Mouse (Mus musculus) cerebellum, postnatal 25 days (tissue): ENCODE measurements at regions not wholly inside any gene's neighbourhood (a gene's known extent, or its start where the extent isn't known, plus 50 kb on each side); places are given as distances from the start of the nearest gene placed in this dataset.

Source experiments
- DNase-seq, 2 experiments: peaks; one replicate each; pipeline ENCODE4 v3.0.0; 2021; ENCODE audit warnings: mixed read lengths in 2 of 2

- peak in 1 of 2 experiments; percentile 43 for DNase-seq
These were observed 136.5 kb upstream of the Dap start for GRCm38 (mm10) chr15:31087607-31088006.

- DNase-seq = peak; percentile 81 to 89
These were observed 132.1 kb upstream of the Dap start for GRCm38 (mm10) chr15:31091916-31092570.

GRCm38 (mm10) chr15:31096206-31096605 is 127.9 kb upstream of the Dap start:
- no peak for DNase-seq

- no peak for DNase-seq
These were observed 126.8 kb upstream of the Dap start for GRCm38 (mm10) chr15:31097301-31097700.

GRCm38 (mm10) chr15:31104743-31105142 is 119.4 kb upstream of the Dap start:
- no peak for DNase-seq

- DNase-seq = peak in 1 of 2 experiments; percentile 21
These were observed 117.2 kb upstream of the Dap start for GRCm38 (mm10) chr15:31106907-31107306.

GRCm38 (mm10) chr15:31113216-31113615 is 110.9 kb upstream of the Dap start:
- no peak for DNase-seq

GRCm38 (mm10) chr15:31117338-31117737 is 106.8 kb upstream of the Dap start:
- peak in 1 of 2 experiments; percentile 31 for DNase-seq

GRCm38 (mm10) chr15:31120147-31120546 is 104.0 kb upstream of the Dap start:
- DNase-seq = no peak

- no peak for DNase-seq
These were observed 98.3 kb upstream of the Dap start for GRCm38 (mm10) chr15:31125784-31126183.

- DNase-seq = no peak
These were observed 97.1 kb upstream of the Dap start for GRCm38 (mm10) chr15:31126999-31127398.

- DNase-seq = no peak
These were observed 89.2 kb upstream of the Dap start for GRCm38 (mm10) chr15:31134891-31135290.

GRCm38 (mm10) chr15:31138637-31139036 is 85.5 kb upstream of the Dap start:
- DNase-seq = no peak

GRCm38 (mm10) chr15:31141750-31142149 is 82.4 kb upstream of the Dap start:
- DNase-seq = peak in 1 of 2 experiments; percentile 23

GRCm38 (mm10) chr15:31148251-31149145 is 75.6 kb upstream of the Dap start:
- peak; percentile 67 to 76 for DNase-seq

- peak; percentile 55 to 73 for DNase-seq
These were observed 74.3 kb upstream of the Dap start for GRCm38 (mm10) chr15:31149855-31150254.

- peak; percentile 75 to 86 for DNase-seq
These were observed 73.3 kb upstream of the Dap start for GRCm38 (mm10) chr15:31150546-31151471.

GRCm38 (mm10) chr15:31155141-31155540 is 69.0 kb upstream of the Dap start:
- no peak for DNase-seq

GRCm38 (mm10) chr15:31166543-31167105 is 57.5 kb upstream of the Dap start:
- DNase-seq = no peak

- no peak for DNase-seq
These were observed 56.6 kb upstream of the Dap start for GRCm38 (mm10) chr15:31167506-31167905.

GRCm38 (mm10) chr15:31168191-31168590 is 55.9 kb upstream of the Dap start:
- no peak for DNase-seq

- no peak for DNase-seq
These were observed 50.6 kb upstream of the Dap start for GRCm38 (mm10) chr15:31173309-31174115.
